Mouse (Mus musculus) common myeloid progenitor, adult 5-6 weeks (primary cell): ENCODE results near the gene Bcor. TPM values are rescaled to one million over a fixed set of nuclear protein-coding genes. Genes with fewer than 3 reads are reported as not detected.

Source experiments
- ATAC-seq: replicated peaks from 2 replicates; pipeline ENCODE4 v1.8.0; 2016; ENCODE audit warnings: low read depth, mild to moderate bottlenecking, moderate TSS enrichment, inconsistent platforms; ENCODE audit not compliant: poor library complexity, severe bottlenecking
- total RNA-seq: library from RNA; stranded (forward); fragments of 200-1000, 187-1606 nt; gene quantifications from 2 replicates; pipeline ENCODE4 v1.2.3, GENCODE M21; 2017

The Bcor gene
- total RNA-seq, 1 experiment from 2014 or later: 45.0 TPM

- ATAC-seq: no peak
These were observed 149.5 kb downstream of the Bcor start for GRCm38 (mm10) chrX:12010660-12011059.

- ATAC-seq: no peak
These were observed 151.1 kb downstream of the Bcor start for GRCm38 (mm10) chrX:12009046-12009445.

GRCm38 (mm10) chrX:12007832-12008540 is 152.2 kb downstream of the Bcor start:
- ATAC-seq: no peak

- peak; percentile 39 for ATAC-seq
These were observed 153.0 kb downstream of the Bcor start for GRCm38 (mm10) chrX:12006882-12007753.

- ATAC-seq: peak; percentile 13
These were observed 153.9 kb downstream of the Bcor start for GRCm38 (mm10) chrX:12006031-12006881.

- peak; percentile 24 for ATAC-seq
These were observed 154.7 kb downstream of the Bcor start for GRCm38 (mm10) chrX:12005181-12006030.

GRCm38 (mm10) chrX:12004416-12004815 is 155.7 kb downstream of the Bcor start:
- no peak for ATAC-seq

GRCm38 (mm10) chrX:12003947-12004346 is 156.2 kb downstream of the Bcor start:
- no peak for ATAC-seq

GRCm38 (mm10) chrX:12003539-12003938 is 156.6 kb downstream of the Bcor start:
- peak; percentile 12; the same call in 1 of the 2 replicates for ATAC-seq

- peak; percentile 4; the same call in 1 of the 2 replicates for ATAC-seq
These were observed 157.0 kb downstream of the Bcor start for GRCm38 (mm10) chrX:12003106-12003505.

- no peak for ATAC-seq
These were observed 157.6 kb downstream of the Bcor start for GRCm38 (mm10) chrX:12002596-12002995.

- no peak for ATAC-seq
These were observed 158.2 kb downstream of the Bcor start for GRCm38 (mm10) chrX:12001969-12002368.

GRCm38 (mm10) chrX:12001336-12001735 is 158.8 kb downstream of the Bcor start:
- ATAC-seq: no peak

GRCm38 (mm10) chrX:12000620-12001019 is 159.5 kb downstream of the Bcor start:
- ATAC-seq: no peak

- ATAC-seq: no peak
These were observed 160.2 kb downstream of the Bcor start for GRCm38 (mm10) chrX:11999951-12000350.

GRCm38 (mm10) chrX:11998934-11999336 is 161.2 kb downstream of the Bcor start:
- peak; percentile 75 for ATAC-seq

GRCm38 (mm10) chrX:11996891-11997290 is 163.3 kb downstream of the Bcor start:
- ATAC-seq: no peak

GRCm38 (mm10) chrX:11996489-11996888 is 163.7 kb downstream of the Bcor start:
- no peak for ATAC-seq
